Mouse (Mus musculus): ENCODE results near the gene Nploc4. TPM values are rescaled to one million over a fixed set of nuclear protein-coding genes. Genes with fewer than 3 reads are reported as not detected.

Gene Nploc4
- polyA plus RNA-seq, 1 experiment from 2014 or later: 51.4 TPM

- ATAC-seq (ENCODE audit: insufficient read depth): no peak
- Histone ChIP-seq H3K4me3 (ENCODE audit: low read depth, low read length) (no peak overlapping the region), H3K36me3 (ENCODE audit: insufficient read depth) (peaks cover 79% of the 10 kb centered on the region), H3K4me2 (no peak overlapping the region), H3K9me3 (ENCODE audit: low read depth, low read length) (no peaks in the 10 kb centered on the region), H3K9ac (no peak overlapping the region), H3K4me1 (ENCODE audit: insufficient read depth) (no peaks in the 10 kb centered on the region), H3K27ac (ENCODE audit: low read depth) (no peak overlapping the region), H3K27me3 (ENCODE audit: insufficient read depth, low read length) (no peaks in the 10 kb centered on the region)
- no peak for TF ChIP-seq CTCF (IDR thresholded peaks at IDR 0.05; ENCODE audit: low read depth)
- whole genome bisulfite sequencing: 97% methylated on average over 2 of the region's 2 CpGs
- DNase-seq: no peak
These were observed 38.2 kb downstream of the Nploc4 start for GRCm38 (mm10) chr11:120399319-120399718.

- WGBS: 69% methylated on average over 2 of the region's 2 CpGs
- no peak for DNase-seq
- Histone ChIP-seq H3K4me2 (no peak overlapping the region), H3K36me3 (ENCODE audit: insufficient read depth) (peaks cover 79% of the 10 kb centered on the region), H3K27me3 (ENCODE audit: insufficient read depth, low read length) (no peaks in the 10 kb centered on the region), H3K4me3 (ENCODE audit: low read depth, low read length) (no peak overlapping the region), H3K9me3 (ENCODE audit: low read depth, low read length) (no peaks in the 10 kb centered on the region), H3K4me1 (ENCODE audit: insufficient read depth) (no peaks in the 10 kb centered on the region), H3K9ac (no peak overlapping the region), H3K27ac (ENCODE audit: low read depth) (no peak overlapping the region)
- no peak for ATAC-seq (ENCODE audit: insufficient read depth)
- no peak for TF ChIP-seq CTCF (IDR thresholded peaks at IDR 0.05; ENCODE audit: low read depth)
These were observed 39.9 kb downstream of the Nploc4 start for GRCm38 (mm10) chr11:120397602-120398001.

GRCm38 (mm10) chr11:120395661-120396060 lies 41.8 kb downstream of the Nploc4 start:
- no peak overlapping the region for H3K27ac ChIP-seq (ENCODE audit: low read depth)
- no peak for TF ChIP-seq CTCF (IDR thresholded peaks at IDR 0.05; ENCODE audit: low read depth)
- no peak overlapping the region for H3K4me2 ChIP-seq
- no peak for DNase-seq
- no peak overlapping the region for H3K4me3 ChIP-seq (ENCODE audit: low read depth, low read length)
- H3K9me3 ChIP-seq (ENCODE audit: low read depth, low read length): no peaks in the 10 kb centered on the region
- H3K9ac ChIP-seq: no peak overlapping the region
- peaks cover 66% of the 10 kb centered on the region for H3K36me3 ChIP-seq (ENCODE audit: insufficient read depth)
- 80% methylated on average over 4 of the region's 4 CpGs for WGBS
- no peaks in the 10 kb centered on the region for H3K4me1 ChIP-seq (ENCODE audit: insufficient read depth)
- no peaks in the 10 kb centered on the region for H3K27me3 ChIP-seq (ENCODE audit: insufficient read depth, low read length)
- no peak for ATAC-seq (ENCODE audit: insufficient read depth)

- 93% methylated on average over 9 of the region's 9 CpGs for WGBS
- H3K36me3 ChIP-seq (ENCODE audit: insufficient read depth): peaks cover 67% of the 10 kb centered on the region
- H3K9ac ChIP-seq: no peak overlapping the region
- no peak overlapping the region for H3K27ac ChIP-seq (ENCODE audit: low read depth)
- no peak overlapping the region for H3K4me3 ChIP-seq (ENCODE audit: low read depth, low read length)
- no peak for TF ChIP-seq CTCF (IDR thresholded peaks at IDR 0.05; ENCODE audit: low read depth)
- no peak overlapping the region for H3K4me2 ChIP-seq
- DNase-seq (no peak), ATAC-seq (ENCODE audit: insufficient read depth) (no peak)
- H3K9me3 ChIP-seq (ENCODE audit: low read depth, low read length): no peaks in the 10 kb centered on the region
- no peaks in the 10 kb centered on the region for H3K27me3 ChIP-seq (ENCODE audit: insufficient read depth, low read length)
- no peaks in the 10 kb centered on the region for H3K4me1 ChIP-seq (ENCODE audit: insufficient read depth)
These were observed 48.9 kb downstream of the Nploc4 start for GRCm38 (mm10) chr11:120388580-120388979.

GRCm38 (mm10) chr11:120387157-120387556 lies 50.4 kb downstream of the Nploc4 start:
- Histone ChIP-seq H3K27ac (ENCODE audit: low read depth) (no peak overlapping the region; the same call in 1 of the 2 replicates), H3K36me3 (ENCODE audit: insufficient read depth) (peaks cover 69% of the 10 kb centered on the region), H3K4me1 (ENCODE audit: insufficient read depth) (no peaks in the 10 kb centered on the region), H3K9me3 (ENCODE audit: low read depth, low read length) (no peaks in the 10 kb centered on the region), H3K9ac (no peak overlapping the region), H3K4me3 (ENCODE audit: low read depth, low read length) (no peak overlapping the region), H3K4me2 (no peak overlapping the region), H3K27me3 (ENCODE audit: insufficient read depth, low read length) (no peaks in the 10 kb centered on the region)
- TF ChIP-seq CTCF (IDR thresholded peaks at IDR 0.05; ENCODE audit: low read depth): no peak
- DNase-seq (no peak), ATAC-seq (ENCODE audit: insufficient read depth) (no peak)
- WGBS: 67% methylated on average over 2 of the region's 2 CpGs

- Histone ChIP-seq H3K27me3 (ENCODE audit: insufficient read depth, low read length) (no peaks in the 10 kb centered on the region), H3K36me3 (ENCODE audit: insufficient read depth) (peaks cover 74% of the 10 kb centered on the region), H3K4me1 (ENCODE audit: insufficient read depth) (no peaks in the 10 kb centered on the region), H3K4me3 (ENCODE audit: low read depth, low read length) (no peak overlapping the region), H3K4me2 (no peak overlapping the region), H3K9ac (no peak overlapping the region), H3K9me3 (ENCODE audit: low read depth, low read length) (no peaks in the 10 kb centered on the region), H3K27ac (ENCODE audit: low read depth) (no peak overlapping the region)
- no peak for TF ChIP-seq CTCF (IDR thresholded peaks at IDR 0.05; ENCODE audit: low read depth)
- DNase-seq: no peak
- WGBS: 87% methylated on average over 6 of the region's 6 CpGs
- ATAC-seq (ENCODE audit: insufficient read depth): no peak
These were observed 50.9 kb downstream of the Nploc4 start for GRCm38 (mm10) chr11:120386632-120387031.

- Histone ChIP-seq H3K4me2 (no peak overlapping the region), H3K4me1 (ENCODE audit: insufficient read depth) (peaks cover 5% of the 10 kb centered on the region), H3K9me3 (ENCODE audit: low read depth, low read length) (no peaks in the 10 kb centered on the region), H3K9ac (no peak overlapping the region; the same call in 1 of the 2 replicates), H3K4me3 (ENCODE audit: low read depth, low read length) (no peak overlapping the region), H3K36me3 (ENCODE audit: insufficient read depth) (peaks cover 75% of the 10 kb centered on the region), H3K27ac (ENCODE audit: low read depth) (peak overlapping the region; percentile 8; the same call in 1 of the 2 replicates), H3K27me3 (ENCODE audit: insufficient read depth, low read length) (no peaks in the 10 kb centered on the region)
- no peak for ATAC-seq (ENCODE audit: insufficient read depth)
- DNase-seq: no peak
- WGBS: 90% methylated on average over 9 of the region's 9 CpGs
- TF ChIP-seq CTCF (IDR thresholded peaks at IDR 0.05; ENCODE audit: low read depth): no peak
These were observed 55.0 kb downstream of the Nploc4 start for GRCm38 (mm10) chr11:120382509-120382908.

- TF ChIP-seq CTCF (IDR thresholded peaks at IDR 0.05; ENCODE audit: low read depth): no peak
- Histone ChIP-seq H3K27me3 (ENCODE audit: insufficient read depth, low read length) (no peaks in the 10 kb centered on the region), H3K4me3 (ENCODE audit: low read depth, low read length) (no peak overlapping the region), H3K9me3 (ENCODE audit: low read depth, low read length) (no peaks in the 10 kb centered on the region), H3K9ac (no peak overlapping the region), H3K4me1 (ENCODE audit: insufficient read depth) (peaks cover 5% of the 10 kb centered on the region), H3K4me2 (no peak overlapping the region), H3K36me3 (ENCODE audit: insufficient read depth) (peaks cover 73% of the 10 kb centered on the region), H3K27ac (ENCODE audit: low read depth) (no peak overlapping the region)
- DNase-seq: no peak
- WGBS: 89% methylated on average over 4 of the region's 4 CpGs
- no peak for ATAC-seq (ENCODE audit: insufficient read depth)
These were observed 56.4 kb downstream of the Nploc4 start for GRCm38 (mm10) chr11:120381157-120381556.
